Mouse (Mus musculus) fibroblast of lung, adult 2 months (primary cell): ENCODE results near the gene Snx25.

Source experiments
- DNase-seq: peaks from one replicate; pipeline ENCODE4 v3.0.0-alpha.2; 2011; ENCODE audit warnings: low read depth

The Snx25 gene

DNA sequence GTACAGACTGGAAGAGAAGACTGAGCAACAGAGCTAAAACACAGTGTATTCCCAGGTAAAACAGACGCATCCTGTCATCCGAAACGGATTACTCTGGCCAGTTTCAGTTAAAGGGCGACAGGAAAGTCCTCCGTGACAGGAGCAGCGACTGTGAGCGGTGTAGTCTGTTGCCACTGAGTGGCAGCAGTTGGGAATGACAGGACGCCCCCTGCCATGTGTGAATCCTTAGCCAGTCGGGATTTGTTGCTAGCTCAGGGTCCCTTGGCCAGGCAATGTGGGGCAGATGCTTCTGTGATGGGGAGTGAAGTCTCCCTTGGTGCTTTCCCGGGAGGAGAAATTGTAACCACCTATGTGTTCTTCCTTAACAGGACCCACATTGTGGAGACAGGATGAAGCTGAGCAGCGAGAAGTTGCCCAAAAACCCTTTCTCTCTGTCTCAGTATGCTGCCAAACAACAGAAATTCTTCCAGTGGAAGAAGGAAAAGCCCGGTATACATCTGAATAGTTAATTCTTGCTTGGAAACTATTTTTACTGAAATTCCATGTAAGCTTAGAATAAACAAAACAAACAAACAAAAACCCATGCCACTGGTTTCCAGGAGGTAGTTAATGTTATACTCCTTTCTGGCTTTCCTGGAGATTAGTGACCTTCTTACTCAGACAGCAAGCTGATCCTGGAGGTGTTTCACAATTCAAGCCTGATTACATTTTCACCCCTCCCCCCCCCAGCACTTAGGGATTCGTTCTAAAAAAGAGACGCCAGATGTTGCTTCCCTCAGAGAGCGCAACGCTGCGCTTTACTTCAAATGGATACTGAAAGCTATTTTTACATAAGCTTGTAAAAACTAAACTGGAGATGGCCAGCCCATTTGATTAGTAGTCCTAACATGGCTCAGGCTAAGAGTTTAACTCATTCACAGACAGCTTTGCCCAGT lies 140.9 kb downstream of the Snx25 start:
- DNase-seq: no peak

DNA sequence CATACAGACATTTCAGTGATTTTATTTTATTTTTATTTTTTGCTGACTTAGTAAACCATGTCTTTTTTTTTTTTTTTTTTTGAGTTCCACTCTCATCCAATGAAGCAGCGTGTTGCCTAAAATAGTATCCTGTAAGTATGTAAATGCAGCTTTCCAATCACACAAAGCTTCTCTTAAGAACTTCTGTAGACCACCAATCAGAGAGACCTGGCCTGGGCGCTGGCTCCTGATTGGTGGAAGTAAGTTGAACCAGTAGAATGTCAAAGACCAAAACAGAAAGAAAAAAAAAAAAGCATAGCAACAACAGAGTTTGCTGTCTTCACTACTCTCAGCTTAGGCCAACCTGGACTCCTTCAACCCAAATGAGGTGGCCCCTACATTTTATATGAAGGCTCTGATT lies 141.7 kb downstream of the Snx25 start:
- no peak for DNase-seq

DNA sequence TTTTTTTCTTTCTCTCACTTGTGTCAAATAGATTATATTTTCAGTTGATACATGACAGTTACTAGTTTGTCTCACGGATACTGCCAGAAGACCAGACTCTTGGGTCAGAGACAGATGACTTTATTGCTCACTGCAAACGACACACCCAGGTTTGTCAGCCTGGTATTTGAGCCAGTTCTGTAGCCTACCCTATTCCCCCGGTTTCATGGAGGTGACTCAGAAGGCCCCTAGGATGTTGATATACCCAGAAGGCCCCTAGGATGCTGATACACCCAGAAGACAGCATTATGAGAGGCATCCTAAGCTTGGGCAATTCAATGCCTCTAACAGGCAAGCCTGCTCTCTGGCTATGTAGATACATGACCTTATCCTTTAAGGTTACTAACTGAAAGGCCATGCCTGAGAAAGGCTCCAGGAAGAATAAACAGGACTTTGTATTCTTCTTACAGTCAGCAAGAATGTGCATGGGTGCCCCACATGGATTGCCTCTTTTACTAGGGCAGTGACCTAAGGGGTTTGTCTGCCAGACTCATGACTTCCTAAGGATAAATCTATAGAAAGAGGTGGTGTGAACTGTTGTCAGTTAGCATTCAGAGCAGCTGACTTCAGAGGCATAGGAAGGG lies 144.8 kb downstream of the Snx25 start:
- DNase-seq: no peak

DNA sequence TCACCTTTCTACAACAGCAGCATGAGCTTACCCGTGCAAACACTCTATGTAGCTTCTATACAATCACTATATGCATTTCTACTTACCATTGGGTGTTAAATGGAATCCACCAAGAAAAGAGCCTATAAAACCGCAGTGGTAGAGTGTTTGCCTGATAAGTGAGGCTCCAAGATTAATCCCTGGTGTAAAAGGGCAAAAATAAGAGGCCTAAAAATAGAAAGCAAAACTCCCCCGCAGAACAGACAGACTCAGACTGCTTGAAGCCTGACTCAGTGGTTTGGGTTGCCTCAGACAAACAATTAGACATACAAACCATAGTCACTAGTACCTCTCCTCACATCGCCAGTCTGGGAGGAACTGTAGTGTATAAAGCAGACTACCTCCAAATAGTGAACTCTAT lies 146.4 kb downstream of the Snx25 start, which contains the start of gene Ankrd37:
Ankrd37 (minus strand) TSS at position 112 of the 400 bp plus-strand sequence.
- DNase-seq: no peak

DNA sequence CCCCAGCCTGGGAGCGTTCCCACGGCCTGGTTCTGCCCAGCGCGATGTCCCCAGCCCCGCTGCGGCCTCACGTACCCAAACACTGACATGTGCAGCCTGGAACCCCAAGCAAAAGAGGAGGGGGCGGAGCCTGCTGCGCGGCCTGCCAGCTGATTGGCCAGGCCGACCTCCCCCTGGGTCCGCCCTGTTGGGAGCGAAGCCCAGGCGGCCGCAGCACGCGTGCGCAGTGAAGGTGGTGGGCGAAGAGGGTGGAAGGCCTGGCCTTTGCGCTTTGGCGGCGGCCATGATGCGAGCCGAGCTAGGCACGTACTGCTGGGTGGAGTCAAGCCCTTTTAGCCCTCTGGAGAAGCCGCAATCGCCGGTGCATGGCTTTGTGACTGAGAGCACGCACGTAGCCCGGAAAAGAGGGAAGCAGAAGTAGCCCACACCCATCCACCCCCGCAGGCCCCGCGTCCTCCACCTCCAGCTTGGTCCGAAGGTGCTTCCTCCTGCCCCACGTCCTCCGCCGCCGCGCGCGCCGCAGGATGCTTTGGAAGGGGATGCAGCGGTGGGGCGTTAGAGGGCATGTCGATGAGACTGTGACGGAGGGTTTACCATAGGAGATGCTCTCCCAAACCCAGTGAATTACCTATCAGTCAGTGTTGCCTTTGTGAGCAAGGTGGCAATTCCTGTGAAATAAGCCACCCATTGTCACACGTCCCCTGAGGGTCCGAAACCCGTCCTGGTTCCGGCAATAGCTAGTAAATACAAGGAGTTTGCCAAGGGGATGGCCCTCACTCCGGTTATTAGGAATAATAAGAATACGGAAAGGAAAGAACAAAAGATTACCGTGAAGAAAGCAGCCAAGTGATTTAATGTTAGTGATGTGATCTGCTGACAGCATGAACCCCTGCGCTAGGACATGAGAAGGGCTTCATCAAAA lies 151.9 kb downstream of the Snx25 start:
- peak; percentile 93 for DNase-seq

DNA sequence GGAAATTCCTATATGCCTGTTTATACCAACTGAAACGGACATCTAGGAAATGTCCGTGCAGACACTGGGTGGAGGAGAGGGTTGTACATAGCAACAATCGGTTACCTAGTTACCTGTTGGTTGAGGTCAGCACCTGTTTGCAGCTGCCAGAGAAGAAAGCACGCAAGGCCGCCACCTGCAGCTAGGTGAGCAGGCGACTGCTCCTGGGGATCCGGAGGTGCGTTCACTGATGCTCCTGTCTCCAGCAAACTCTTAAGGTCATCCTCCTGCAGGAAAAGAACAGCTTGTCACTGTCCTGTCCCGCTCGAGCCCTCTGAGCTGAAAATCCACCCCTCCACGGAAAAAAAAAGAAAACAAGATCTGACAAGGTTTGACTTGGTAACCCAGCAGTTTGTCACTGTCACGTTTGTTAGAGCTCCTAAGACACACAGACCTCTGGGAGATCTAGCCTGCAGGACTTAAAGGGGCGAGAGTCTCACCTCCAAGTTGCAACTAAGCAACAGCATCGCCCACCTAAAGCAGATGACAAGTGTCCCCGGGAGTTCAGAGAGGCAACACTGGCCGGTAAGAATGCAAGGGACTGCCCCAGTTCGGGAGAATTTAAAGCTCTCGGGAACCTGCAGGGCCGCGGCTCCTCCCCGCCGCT lies 152.7 kb downstream of the Snx25 start, which contains the start of gene Lrp2bp:
Lrp2bp (plus strand) TSS at position 166 of the 646 bp plus-strand sequence.
- DNase-seq: no peak

DNA sequence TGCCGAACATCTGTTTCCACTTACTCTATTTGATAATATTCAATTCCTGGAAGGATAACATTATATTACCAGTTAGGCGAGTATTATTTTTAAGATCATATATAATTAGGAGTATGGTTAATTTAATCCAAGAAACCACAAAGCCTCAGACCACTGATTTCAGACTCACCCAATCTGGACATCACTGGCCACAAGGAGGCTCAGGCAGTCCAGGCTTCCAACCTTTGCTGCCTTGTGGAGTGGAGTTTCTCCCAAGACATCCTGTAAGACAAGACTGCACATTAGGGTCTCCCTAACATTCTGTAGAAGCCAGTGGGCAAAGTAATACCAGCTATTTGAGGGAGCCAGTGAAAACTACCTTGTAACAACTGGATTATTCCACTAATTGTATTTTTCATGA lies 153.7 kb downstream of the Snx25 start:
- DNase-seq: no peak

DNA sequence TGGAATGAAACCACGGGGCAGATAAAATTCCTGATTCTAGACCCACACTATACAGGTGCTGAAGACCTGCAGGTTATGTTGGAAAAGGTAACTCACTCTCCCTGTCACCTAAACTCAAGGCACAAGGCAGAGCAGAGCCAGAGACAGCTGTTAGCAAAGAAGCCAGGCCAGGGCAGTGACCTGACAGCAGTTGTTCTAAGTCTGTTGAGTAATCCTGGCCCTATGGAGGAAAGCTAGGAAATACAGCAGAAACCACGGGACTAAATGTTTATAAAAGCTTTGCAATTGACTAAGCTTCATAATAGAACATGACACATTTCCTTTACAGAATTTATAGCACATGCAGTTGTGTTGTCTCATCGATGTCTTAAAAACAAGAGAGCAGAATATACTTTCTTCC lies 156.4 kb downstream of the Snx25 start:
- DNase-seq: no peak

DNA sequence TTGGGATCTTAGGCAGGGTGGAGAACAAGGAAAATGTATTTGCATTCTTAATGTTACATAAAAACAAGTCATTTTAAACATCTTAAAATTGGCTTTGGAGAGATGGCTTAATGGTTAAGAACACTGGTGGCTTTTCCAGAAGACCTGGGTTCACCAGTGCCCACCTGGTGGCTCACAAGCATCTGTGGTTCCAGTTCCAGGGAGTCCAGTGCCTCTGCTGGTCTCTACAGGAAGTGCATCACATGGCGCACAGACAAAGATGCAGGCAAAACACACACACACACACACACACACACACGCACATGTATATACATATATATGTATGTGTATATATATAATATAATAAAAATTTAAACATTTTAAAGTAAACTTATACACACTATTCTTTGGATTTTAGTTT lies 157.8 kb downstream of the Snx25 start:
- no peak for DNase-seq

DNA sequence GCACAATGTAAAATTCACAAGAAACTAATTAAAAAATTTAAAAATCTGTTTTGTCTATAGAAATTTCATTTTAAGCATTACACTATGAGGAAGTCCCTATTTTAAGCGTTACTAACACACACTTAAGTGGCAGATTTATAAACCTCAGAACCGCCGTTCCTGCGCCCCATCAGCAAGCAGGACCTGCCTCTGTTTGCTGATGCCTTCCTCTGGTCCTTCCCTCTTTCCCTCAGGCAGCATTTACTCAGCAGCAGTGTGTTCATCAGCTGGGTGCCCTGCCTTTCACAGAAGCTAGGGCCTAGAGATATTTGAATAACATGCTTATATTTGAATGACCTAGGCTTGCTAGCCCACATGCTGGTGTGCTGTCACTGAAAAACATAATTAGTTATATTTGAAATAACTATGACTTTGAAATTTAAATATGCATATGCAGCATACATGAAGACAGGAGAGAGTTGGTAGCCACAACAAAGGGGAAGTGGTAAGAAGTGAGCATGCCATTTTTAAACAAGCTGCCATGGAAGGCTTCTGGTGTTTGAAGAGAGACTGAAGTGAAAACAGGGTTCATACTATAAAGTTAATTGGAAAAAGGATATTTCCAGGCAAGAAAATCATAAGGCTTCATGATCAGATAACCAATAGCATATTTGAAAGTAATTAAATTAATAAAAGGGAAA lies 161.2 kb downstream of the Snx25 start:
- DNase-seq: no peak

DNA sequence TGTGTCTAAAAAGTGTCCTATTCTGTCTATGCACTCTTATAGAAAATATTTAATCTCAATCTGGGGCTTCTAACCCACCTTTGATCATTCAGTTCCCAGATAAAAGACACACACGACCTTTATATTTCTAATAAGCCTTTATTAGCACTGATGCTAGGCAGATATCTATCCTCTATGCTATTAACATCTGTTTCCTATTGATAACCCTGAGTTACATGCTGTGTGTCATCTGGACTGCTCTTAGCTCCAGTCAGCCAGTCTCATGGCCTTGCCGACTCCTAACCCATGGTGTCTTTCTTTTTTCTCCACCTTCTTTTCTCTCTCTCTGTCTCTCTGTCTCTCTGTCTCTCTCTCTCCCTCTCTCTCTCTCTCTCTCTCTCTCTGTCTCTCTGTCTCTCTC lies 163.8 kb downstream of the Snx25 start:
- DNase-seq: no peak

DNA sequence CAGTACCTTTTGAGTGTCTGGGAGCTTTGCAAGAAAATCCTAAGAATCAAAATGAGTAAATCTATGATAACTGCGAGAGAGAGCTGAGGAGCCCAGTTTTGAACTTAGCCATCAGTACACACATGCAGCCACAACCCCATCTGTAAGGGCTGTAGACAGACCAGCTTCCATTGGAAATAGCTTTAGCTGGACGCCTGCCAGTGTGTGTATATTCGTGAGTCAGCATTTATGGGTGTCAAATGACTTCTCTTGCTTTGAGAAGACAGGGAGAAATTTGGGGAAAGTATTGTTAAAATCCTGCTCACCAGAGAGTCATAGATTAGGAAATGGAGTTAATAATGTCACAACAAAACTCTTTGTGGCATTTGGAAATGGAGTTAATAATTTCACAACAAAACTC lies 165.3 kb downstream of the Snx25 start:
- no peak for DNase-seq
